Mouse (Mus musculus): Measurements from ENCODE around the gene Nipsnap1.

Gene Nipsnap1

GRCm38 (mm10) chr11:4874551-4874950, 800 bp downstream of the Nipsnap1 start:
- DNase-seq: no peak

DNA sequence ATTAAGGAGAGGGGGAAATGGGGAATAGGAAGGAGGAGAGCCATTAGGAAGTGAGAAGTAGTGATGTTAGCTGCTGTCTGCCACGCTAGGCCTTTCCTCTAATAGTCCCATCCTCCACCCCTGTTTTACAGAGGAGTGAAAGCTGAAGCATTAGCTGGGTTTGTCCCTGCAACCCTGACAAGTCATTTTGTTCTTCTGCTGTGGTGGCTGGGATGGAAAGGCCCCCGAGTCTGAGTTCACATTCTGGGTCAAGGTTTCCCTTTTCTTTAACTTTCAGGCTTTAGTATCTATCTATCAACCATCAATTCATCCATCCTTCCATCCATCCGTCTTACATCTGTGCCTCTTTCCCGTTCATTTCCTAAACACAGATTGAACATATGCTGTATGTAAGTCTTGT, 7.3 kb downstream of the Nipsnap1 start:
- no peak for DNase-seq

DNA sequence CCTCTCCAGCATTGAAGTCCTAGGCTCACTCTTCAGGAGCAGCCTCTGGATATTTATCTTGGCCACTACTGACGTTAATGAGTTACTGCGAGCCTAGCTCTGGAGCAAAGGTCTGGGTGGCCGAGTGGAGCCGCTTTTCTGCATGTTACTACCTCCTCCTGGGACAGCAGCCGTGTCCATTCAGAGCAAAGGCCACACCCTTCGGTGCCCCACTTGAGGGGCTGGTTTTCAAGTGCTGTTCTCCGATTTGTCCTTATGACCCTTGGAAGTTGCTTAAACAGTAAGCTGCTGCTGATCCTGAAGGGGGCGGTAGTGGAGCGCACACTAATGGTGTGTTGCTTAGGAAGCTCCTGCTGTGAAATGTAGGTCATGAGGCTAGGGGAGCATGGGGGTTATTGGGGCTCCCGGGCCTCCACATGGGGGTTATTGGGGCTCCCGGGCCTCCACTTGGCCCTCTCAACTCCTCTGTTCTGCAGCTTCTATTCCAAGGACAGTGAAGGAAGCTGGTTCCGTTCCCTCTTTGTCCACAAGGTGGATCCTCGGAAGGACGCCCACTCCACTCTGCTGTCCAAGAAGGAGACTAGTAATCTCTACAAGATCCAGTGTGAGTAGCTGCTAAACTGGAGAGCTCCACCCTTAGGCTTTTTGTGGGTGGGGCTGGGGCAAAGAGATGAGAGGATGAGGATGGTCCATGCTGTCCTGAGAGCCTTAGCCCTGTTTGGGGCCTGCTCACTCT, 9.3 kb downstream of the Nipsnap1 start:
- no peak for DNase-seq

DNA sequence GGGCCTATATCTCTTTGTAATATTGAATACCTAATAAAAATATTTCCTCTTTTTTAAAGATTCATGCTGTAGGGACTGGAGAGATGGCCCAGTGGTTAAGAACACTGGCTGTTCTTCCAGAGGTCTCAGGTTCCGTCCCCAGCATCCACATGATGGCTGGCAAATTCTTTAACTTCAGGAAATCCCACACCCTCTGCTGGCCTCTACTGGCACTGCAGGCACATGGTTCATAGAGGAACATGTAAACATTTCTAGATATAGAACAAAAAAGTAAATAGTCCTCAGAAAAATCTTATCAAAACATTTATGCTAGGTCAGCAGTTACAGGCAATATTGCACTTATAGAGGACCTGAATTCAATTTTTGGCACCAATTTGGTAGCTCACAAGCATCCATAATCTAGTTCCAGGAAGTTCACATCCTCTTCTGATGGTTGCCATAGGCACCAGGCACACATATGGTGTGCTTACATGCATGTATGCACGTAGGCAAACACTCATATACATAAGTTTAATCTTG, 11.7 kb downstream of the Nipsnap1 start:
- DNase-seq: peak; percentile 41

GRCm38 (mm10) chr11:4886987-4887386, 13.2 kb downstream of the Nipsnap1 start:
- DNase-seq: no peak

GRCm38 (mm10) chr11:4894848-4895816, 21.4 kb downstream of the Nipsnap1 start, which contains the start of gene Thoc5:
Thoc5 (plus strand) TSS chr11:4895320.
- peak; percentile 75 for DNase-seq

DNA sequence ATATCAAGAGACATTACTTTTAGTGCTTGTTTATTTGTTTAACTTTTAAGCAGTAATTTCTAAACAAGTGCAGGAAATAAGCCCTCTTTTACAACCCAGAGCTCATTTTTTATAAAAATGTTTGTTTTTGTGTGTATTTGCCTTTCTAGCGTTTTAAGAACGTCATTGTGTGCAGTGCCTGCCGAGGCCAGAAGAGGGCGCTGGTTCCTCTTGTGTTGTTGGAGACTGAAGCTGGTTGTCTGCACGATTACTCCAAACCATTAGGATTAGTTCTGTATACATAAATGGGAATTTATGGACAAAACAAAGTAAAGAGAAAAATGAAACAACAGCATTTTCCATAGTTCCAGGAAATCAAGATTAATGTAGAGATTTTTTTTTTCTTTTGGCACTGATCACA, 26.7 kb downstream of the Nipsnap1 start:
- no peak for DNase-seq

DNA sequence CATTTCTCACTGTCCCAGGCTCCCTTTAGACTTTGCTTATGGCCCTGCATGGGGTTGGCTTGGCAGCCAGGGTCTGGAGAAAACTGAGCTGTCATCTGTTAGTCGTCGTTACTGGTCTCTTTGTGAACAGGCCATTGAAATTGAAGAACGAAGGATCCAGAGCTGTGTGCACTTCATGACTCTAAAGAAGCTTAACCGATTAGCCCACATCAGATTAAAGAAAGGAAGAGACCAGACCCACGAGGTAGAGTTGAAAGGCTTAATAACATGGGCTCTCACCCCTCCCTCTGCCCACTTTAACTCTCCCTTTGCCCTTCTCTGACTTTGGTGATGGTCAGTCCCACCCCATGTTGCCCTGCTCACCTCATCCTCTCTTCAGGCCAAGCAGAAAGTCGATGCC, 28.2 kb downstream of the Nipsnap1 start:
- no peak for DNase-seq

DNA sequence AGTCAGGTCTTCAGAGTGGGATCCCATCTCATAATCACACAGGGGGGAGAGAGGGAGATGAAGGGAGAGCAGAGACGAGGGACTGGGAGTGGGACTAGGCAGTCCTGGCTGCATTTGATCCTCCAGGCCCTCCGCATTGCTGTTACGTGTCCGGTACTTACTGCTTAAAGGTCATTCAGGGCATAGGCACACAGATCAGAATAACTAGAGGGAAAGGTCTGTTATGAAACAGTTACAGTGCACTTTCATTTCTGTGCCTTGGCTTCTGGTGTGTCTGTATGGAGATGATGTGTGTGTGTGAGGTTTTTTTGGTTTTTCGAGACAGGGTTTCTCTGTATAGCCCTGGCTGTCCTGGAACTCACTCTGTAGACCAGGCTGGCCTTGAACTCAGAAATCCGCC, 32.5 kb downstream of the Nipsnap1 start:
- DNase-seq: no peak

- DNase-seq: peak; percentile 46
Observed at GRCm38 (mm10) chr11:4916068-4916467, 42.3 kb downstream of the Nipsnap1 start.

DNA sequence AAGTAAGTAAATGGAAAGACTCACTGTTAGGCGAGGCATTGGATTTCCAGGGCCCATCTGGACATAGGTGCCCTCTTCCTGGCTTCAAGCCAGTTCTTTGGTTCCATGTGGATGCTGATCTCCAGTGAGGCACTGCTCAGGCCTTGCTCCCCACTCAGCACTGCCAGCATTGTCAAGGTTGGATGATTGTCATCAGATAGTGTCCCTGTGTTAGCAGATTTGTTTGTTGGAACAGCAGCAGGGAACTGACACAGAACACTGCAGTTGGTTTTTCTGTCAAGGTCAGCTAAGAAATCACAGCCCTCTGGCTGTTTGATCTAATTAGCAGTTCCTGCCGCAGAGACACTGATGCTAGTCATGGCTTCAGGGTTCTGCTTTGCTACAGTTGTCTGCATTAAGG, 47.5 kb downstream of the Nipsnap1 start:
- no peak for DNase-seq

- DNase-seq: no peak
Observed at GRCm38 (mm10) chr11:4921751-4922150, 48.0 kb downstream of the Nipsnap1 start.

DNA sequence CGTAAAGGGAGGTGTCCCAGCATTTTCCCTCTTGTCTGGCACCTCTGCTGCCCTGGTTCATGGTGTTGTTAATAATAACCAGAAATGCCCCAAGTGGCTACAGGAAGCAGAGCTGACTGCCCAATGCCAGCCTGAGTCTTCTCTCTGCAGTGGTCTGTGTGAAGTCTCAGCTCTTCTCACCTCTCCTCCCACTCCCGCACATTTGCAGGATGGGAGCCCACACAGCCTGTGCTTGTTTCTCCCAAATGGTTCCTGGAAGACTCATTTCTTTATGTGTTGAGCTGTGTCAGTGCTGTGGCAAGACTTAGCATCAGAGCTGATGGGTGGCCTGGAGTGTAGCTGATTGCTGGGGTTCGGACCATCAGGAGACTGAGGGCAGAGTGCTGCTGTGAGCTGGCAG, 53.5 kb downstream of the Nipsnap1 start:
- DNase-seq: no peak

DNA sequence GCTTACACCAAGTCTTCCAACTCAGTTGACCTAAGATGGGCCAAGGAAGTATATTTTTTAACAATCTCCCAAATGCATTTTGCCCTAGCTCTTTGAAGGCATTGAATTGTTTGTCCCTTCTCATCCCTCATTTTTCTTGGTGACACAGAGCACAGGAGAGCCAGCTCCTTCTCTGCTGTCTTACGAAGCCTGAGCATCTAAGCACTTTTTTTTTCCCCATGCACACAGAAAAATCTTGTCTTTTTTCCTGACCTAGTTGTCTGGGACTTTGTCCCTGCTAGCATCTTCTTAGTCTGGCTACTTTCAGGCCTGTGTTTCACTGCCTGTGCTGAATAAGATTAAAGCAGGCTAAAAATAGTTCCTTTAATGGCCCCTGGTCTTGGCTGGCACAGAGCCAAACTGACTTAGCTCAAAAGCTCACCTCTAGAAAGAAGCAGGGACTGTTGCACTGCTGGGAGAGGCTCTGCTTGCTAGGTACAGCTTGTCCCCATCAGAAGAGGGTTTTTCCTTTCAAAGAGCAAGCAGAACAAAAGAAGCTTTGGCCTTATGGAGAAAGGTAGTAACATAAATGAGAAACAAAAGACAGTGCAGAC, 57.4 kb downstream of the Nipsnap1 start:
- DNase-seq: no peak

GRCm38 (mm10) chr11:4936243-4936642, 62.5 kb downstream of the Nipsnap1 start:
- no peak for DNase-seq
